Mouse (Mus musculus): ENCODE measurements at regions not wholly inside any gene's neighbourhood (a gene's known extent, or its start where the extent isn't known, plus 50 kb on each side); places are given as distances from the start of the nearest gene placed in this dataset.
"Not testable (repeated sequence)": the region's sequence is repeated elsewhere in the genome, so short reads cannot be mapped to it uniquely, and the experiment has no call there.

DNA sequence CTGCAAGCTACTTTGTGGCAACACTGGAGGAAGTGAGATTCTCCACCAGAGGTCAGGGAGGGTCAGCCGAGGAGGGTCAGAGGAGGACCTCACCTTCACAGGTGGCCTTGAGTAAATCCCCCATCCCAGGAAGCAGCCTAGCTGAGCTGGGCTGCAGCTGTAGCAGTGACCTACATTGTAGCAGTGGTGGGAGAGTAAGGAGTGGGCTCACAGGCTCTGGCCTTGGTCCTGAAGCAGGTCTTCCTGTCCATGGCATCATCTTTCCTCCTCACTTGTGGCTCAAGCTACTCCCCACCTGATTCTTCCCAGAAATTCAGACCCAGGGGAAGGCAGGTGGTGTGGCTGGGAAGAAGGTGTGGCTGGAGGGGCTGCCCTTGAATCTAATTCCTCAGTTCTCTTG lies 84.3 kb downstream of the 1810013L24Rik start:
- H3K4me1 ChIP-seq; H3K9me3 ChIP-seq; H3K36me3 ChIP-seq; H3K9ac ChIP-seq; H3K4me2 ChIP-seq; H3K27me3 ChIP-seq; H3K27ac ChIP-seq; ATAC-seq (ENCODE audit: borderline replicate concordance, extremely low read depth, low FRiP score, low TSS enrichment); H3K4me3 ChIP-seq: not testable (repeated sequence)
- 40% methylated on average over 1 of the region's 1 CpGs for whole genome bisulfite sequencing

DNA sequence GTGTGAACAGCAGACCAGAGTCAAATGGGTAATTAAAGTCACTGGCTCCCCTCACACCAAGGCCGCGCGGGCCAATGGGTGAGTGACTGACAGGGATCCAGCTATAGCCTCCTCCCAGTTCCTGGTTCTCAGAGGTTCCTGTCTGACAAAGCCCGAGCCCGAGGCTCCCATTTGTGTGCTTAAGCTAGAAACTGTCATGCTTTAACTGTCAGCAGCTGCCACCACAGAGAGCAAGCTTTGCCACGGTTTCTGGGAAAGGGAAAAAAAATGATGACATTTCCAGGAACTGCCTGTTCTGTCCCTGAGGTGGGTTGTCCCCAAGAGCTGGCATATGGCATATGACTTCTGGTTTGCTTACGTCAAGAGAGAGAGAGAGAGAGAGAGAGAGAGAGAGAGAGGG lies 86.2 kb downstream of the 1810013L24Rik start:
- no peak for ATAC-seq (ENCODE audit: borderline replicate concordance, extremely low read depth, low FRiP score, low TSS enrichment)
- 52% methylated on average over 7 of the region's 7 CpGs for WGBS

DNA sequence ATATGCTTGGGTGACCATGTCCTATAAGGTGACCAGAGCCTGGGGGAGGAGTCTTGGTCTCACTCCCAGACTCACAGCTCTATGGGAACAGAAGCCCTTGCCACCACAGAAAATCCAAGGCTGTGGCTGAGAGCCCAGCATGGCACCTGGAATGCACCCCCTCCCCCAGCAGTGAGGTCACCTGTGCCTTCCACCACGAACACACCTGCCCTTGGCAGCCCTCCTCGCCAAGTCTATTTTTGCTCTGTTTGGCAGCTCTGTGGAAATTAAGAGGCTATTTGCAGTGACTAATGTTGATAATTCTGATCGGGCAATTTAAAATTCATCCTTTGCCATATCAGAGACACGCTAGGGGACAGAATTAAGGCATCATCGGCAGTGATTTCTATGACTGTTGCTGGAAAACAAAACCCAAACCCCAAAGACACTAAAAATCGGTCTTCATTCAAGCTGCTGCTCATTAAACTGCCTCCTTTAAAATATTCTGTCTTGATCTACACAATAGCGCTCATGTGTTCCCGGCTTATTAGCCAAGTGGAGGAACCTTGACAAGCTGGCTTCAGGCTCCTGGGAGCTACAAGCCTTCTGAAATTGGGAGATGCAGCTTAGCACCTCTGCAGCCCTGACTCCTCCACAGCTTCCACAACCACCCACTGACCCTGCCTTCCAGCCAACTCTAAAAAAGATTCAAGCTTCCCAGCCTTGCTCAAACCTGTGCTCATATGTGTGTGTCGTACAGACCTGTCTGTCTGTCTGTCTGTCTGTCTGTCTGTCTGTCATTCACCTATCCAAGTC lies 89.0 kb downstream of the 1810013L24Rik start:
- H3K36me3 ChIP-seq, result no peaks in the 10 kb centered on the region
- no peaks in the 10 kb centered on the region for H3K27me3 ChIP-seq
- ATAC-seq (ENCODE audit: borderline replicate concordance, extremely low read depth, low FRiP score, low TSS enrichment), result no peak
- no peak overlapping the region for H3K4me3 ChIP-seq
- H3K4me1 ChIP-seq, result no peaks in the 10 kb centered on the region
- H3K9me3 ChIP-seq, result no peaks in the 10 kb centered on the region
- 80% methylated on average over 9 of the region's 9 CpGs for WGBS
- no peak overlapping the region for H3K4me2 ChIP-seq
- no peak overlapping the region for H3K27ac ChIP-seq
- H3K9ac ChIP-seq, result no peak overlapping the region

More for the DNA sequence above, 86.2 kb downstream of the 1810013L24Rik start:
- Histone ChIP-seq H3K4me2 (no peak overlapping the region), H3K27ac (no peak overlapping the region), H3K4me1 (no peaks in the 10 kb centered on the region), H3K4me3 (no peak overlapping the region), H3K9ac (no peak overlapping the region), H3K9me3 (no peaks in the 10 kb centered on the region), H3K27me3 (no peaks in the 10 kb centered on the region), H3K36me3 (no peaks in the 10 kb centered on the region)

DNA sequence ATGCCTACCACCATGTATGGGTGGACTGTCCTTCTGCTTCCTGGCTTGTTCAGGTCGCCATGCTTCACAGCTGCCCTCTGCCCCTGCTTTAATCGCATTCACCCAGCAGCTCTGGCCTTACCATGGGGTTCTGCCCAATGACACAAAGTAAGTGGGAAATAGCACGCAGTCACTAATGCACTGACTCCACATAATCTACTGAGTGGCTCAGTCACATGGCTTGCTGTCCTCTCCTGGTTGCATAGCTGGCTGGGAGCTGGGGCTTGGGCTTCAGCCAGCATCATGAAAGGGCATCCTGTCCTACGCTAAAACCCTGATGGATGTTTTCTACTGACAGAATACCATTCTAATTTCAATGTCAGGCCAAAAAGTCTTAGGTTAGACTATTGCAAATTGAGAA lies 94.8 kb downstream of the 1810013L24Rik start:
- WGBS, result 82% methylated on average over 4 of the region's 4 CpGs
- no peaks in the 10 kb centered on the region for H3K4me1 ChIP-seq
- no peaks in the 10 kb centered on the region for H3K9me3 ChIP-seq
- H3K36me3 ChIP-seq, result no peaks in the 10 kb centered on the region
- no peak overlapping the region for H3K27ac ChIP-seq
- no peaks in the 10 kb centered on the region for H3K27me3 ChIP-seq
- no peak overlapping the region for H3K4me3 ChIP-seq
- ATAC-seq (ENCODE audit: borderline replicate concordance, extremely low read depth, low FRiP score, low TSS enrichment), result no peak
- no peak overlapping the region for H3K4me2 ChIP-seq
- no peak overlapping the region for H3K9ac ChIP-seq

DNA sequence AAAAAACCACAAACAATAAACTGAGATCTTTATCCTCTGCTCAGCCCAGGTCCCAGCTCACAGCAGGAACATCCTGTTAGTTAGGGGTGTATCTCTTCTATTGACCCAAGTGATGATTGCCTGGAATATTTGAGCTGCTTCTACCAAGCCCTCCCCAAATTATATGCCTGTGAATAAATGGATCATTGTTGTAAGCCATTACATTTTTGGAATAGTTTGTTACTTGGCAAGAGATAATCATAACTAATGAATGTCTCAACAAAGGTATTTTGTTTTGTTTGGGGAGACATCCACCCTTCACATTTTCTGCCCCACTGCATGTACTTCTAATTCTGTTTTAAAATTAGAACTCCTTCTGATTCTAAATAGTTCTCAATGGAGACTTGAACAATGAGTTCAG lies 102.1 kb downstream of the 1810013L24Rik start:
- Histone ChIP-seq H3K27me3 (no peaks in the 10 kb centered on the region), H3K27ac (no peak overlapping the region), H3K4me3 (no peak overlapping the region), H3K9ac (no peak overlapping the region), H3K36me3 (no peaks in the 10 kb centered on the region), H3K4me1 (no peaks in the 10 kb centered on the region), H3K9me3 (no peaks in the 10 kb centered on the region), H3K4me2 (no peak overlapping the region)
- ATAC-seq (ENCODE audit: borderline replicate concordance, extremely low read depth, low FRiP score, low TSS enrichment), result no peak

DNA sequence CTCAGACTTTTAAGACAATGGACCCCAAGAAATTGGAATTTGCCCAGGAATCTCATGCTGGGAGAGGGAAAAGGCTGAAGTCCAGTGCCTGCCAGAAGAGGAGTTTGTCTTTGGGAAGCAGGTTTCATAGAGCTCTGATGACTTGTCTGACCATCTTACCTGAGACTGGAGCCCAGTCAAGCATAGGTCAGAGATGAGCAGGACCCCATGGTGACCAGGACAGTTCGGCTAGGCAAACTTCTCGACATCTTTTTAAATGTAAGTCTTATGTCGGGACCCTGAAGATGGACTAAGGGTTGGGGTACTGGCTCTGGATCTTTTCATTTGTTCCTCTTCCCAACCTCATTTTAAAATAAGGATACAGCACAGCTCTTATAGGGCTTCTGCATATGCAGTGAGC lies 103.2 kb downstream of the 1810013L24Rik start:
- 90% methylated on average over 3 of the region's 3 CpGs for WGBS

DNA sequence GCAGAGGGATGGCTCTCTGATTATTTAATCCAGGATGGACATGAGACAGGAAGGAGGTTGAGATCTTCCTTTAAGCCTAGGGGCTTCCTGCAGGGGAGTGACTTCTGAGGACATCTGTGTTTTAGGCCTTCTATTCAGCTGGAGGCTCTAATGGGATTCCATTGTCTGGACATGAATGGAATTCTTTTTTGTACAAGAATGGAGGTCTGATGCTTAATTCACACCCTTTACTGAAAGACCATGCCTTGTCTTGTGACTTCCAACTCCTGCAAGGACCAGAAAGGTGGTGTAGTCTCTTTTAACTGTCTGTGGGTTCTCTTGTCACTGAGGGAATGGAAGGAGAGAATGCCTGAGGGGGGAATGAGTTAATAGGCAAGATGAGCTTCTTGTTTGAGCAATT lies 106.5 kb downstream of the 1810013L24Rik start:
- no peak for ATAC-seq (ENCODE audit: borderline replicate concordance, extremely low read depth, low FRiP score, low TSS enrichment)
- no peaks in the 10 kb centered on the region for H3K4me1 ChIP-seq
- no peak overlapping the region for H3K4me2 ChIP-seq
- H3K9me3 ChIP-seq, result no peaks in the 10 kb centered on the region
- no peaks in the 10 kb centered on the region for H3K27me3 ChIP-seq
- no peaks in the 10 kb centered on the region for H3K36me3 ChIP-seq
- no peak overlapping the region for H3K9ac ChIP-seq
- H3K27ac ChIP-seq, result no peak overlapping the region
- H3K4me3 ChIP-seq, result no peak overlapping the region

More for the DNA sequence above, 103.2 kb downstream of the 1810013L24Rik start:
- H3K4me2 ChIP-seq, result no peak overlapping the region
- H3K9me3 ChIP-seq, result no peaks in the 10 kb centered on the region
- H3K4me3 ChIP-seq, result no peak overlapping the region
- no peaks in the 10 kb centered on the region for H3K27me3 ChIP-seq
- H3K4me1 ChIP-seq, result no peaks in the 10 kb centered on the region
- H3K27ac ChIP-seq, result no peak overlapping the region
- no peaks in the 10 kb centered on the region for H3K36me3 ChIP-seq
- no peak overlapping the region for H3K9ac ChIP-seq
- ATAC-seq (ENCODE audit: borderline replicate concordance, extremely low read depth, low FRiP score, low TSS enrichment), result no peak

DNA sequence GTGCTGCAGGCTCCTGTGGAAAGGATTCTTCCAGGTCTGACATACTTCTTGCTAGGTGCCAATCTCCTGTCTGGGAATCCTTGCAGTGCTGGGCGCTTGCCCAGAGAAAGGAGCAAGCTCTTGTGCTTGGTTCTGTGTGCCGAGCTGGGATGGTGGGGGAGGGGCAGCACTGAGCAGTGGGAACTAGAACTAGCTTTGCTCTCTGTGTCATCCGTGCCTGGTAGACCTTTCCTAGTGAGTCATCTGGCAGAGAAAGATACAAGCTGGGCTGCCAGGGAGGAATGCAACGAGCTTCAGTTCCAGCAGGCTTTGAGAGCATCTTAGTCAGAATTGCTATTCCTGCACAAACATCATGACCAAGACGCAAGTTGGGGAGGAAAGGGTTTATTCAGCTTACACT lies 108.6 kb downstream of the 1810013L24Rik start:
- no peak overlapping the region for H3K9ac ChIP-seq
- WGBS, result 28% methylated on average over 5 of the region's 5 CpGs
- H3K36me3 ChIP-seq, result no peaks in the 10 kb centered on the region
- no peak overlapping the region for H3K4me2 ChIP-seq
- H3K4me1 ChIP-seq, result no peaks in the 10 kb centered on the region
- H3K4me3 ChIP-seq, result no peak overlapping the region
- H3K27me3 ChIP-seq, result no peaks in the 10 kb centered on the region
- ATAC-seq (ENCODE audit: borderline replicate concordance, extremely low read depth, low FRiP score, low TSS enrichment), result no peak
- H3K27ac ChIP-seq, result no peak overlapping the region
- no peaks in the 10 kb centered on the region for H3K9me3 ChIP-seq

DNA sequence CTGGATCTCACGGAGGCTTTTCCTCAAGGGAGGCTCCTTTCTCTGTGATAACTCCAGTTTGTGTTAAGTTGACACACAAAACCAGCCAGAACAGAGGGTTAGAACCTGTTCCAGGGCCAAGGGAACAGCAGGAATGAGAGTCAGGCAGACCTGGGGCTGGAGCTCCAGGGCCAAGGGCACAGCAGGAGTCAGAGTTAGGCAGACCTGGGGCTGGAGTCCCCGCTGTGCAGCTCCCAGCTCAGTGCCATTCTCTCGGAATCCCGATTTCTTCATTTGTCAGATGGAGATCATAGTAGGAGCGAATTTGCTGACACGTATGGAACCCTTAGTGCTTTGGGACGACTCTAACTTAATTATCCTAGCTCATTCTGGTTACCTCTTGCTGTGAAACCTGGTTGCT lies 109.2 kb downstream of the 1810013L24Rik start:
- Histone ChIP-seq H3K4me3 (no peak overlapping the region), H3K9me3 (no peaks in the 10 kb centered on the region), H3K36me3 (no peaks in the 10 kb centered on the region), H3K27me3 (no peaks in the 10 kb centered on the region), H3K4me1 (no peaks in the 10 kb centered on the region), H3K4me2 (no peak overlapping the region), H3K27ac (no peak overlapping the region), H3K9ac (no peak overlapping the region)
- 40% methylated on average over 7 of the region's 7 CpGs for WGBS
- ATAC-seq (ENCODE audit: borderline replicate concordance, extremely low read depth, low FRiP score, low TSS enrichment), result no peak

DNA sequence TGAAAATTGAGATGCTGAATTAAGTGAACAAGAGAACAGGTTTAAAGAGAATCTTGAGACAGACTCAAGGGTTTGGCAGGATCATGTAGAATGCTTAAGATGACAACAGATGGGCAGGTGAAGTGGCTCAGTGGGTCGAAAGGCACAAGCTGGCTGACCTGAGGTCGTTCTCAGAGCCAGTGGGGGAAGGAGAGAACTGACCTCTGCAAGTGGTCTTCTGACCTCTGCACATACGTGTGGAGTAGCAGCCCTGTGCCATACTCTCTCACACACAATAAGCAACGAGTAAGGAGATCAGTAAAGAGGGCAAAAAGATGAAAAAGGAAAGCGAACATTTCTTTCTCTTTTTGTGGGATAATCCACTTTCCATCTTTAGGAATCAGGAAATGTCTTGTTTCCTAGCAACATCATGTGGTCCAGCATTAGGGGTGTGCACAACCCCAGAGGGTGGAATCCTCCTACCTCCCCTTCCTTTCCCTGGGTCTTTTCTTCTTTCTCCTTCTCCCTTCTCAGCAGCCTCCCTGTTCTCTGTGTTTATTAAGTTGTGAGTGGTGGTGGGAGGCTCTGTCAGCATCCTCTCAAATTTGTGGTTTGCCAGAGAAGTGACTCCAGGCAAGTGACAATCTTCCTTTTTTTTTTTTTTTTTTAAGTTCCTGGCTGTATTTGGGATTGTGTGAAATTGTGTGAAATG lies 114.7 kb downstream of the 1810013L24Rik start:
- H3K9ac ChIP-seq, result no peak overlapping the region
- no peak overlapping the region for H3K27ac ChIP-seq
- H3K4me1 ChIP-seq, result no peaks in the 10 kb centered on the region
- no peak overlapping the region for H3K4me2 ChIP-seq
- ATAC-seq (ENCODE audit: borderline replicate concordance, extremely low read depth, low FRiP score, low TSS enrichment), result no peak
- no peak overlapping the region for H3K4me3 ChIP-seq
- H3K27me3 ChIP-seq, result no peaks in the 10 kb centered on the region
- H3K9me3 ChIP-seq, result no peaks in the 10 kb centered on the region
- H3K36me3 ChIP-seq, result no peaks in the 10 kb centered on the region
- 39% methylated on average over 5 of the region's 5 CpGs for WGBS

DNA sequence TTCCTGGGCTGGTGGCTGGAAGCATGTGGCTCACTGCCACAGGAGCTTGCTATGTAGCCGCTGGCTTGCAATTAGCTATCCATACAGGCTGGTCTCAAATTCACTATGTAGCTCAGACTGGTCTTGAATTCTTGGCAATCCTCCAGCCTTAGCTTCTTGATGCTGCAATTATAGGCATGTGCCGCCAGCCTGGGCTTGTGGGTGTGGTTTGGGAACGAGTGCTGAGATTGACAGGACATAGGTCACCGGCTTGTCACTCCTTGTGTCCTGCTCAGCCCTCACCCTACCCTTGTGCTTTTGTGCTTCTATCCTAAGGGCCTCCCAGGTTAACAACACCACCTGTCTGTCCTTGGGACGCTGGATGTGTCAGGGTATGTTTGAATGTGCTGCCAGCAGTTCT lies 117.9 kb downstream of the 1810013L24Rik start:
- Histone ChIP-seq H3K4me1 (no peaks in the 10 kb centered on the region), H3K4me3 (no peak overlapping the region), H3K9ac (no peak overlapping the region), H3K27ac (no peak overlapping the region), H3K27me3 (no peaks in the 10 kb centered on the region), H3K9me3 (no peaks in the 10 kb centered on the region), H3K36me3 (no peaks in the 10 kb centered on the region), H3K4me2 (no peak overlapping the region)
- ATAC-seq (ENCODE audit: borderline replicate concordance, extremely low read depth, low FRiP score, low TSS enrichment), result no peak
- WGBS, result 46% methylated on average over 5 of the region's 5 CpGs

DNA sequence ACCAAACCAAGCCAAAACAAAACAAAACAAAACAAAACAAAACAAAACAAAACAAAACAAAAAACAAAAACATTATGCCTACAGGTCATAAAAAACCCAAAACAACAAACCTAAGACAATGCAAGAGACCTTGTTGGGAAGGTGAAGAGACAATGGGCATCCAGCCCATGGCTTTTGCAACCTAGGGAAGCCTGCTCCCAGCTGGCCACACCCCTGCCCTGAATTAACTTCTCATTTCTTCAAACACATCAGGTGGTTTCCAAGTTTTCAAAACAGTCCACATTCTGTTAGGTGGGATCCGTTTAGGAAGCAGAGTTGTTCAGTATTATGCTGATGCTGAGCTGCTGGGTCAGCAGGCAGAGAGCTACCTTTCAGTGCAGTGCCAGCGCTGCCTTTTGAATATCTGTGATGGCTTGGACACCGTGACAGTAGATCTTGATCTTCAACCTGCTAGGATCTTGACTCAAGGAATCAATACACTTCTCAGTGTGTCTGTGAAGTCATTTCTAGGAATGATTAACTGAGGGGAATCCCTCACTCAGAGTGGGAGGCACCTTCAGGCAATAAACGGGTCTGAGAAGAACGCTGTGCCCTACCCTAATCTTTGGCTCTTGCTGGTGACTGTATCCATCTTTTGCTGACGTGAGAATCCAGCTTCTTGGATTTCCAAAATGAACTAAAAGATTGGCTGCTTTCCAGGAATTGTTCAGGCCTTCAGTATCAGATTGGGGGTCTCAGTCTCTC lies 121.4 kb downstream of the 1810013L24Rik start:
- Histone ChIP-seq H3K27ac (no peak overlapping the region), H3K9ac (no peak overlapping the region), H3K4me3 (no peak overlapping the region), H3K9me3 (no peaks in the 10 kb centered on the region), H3K36me3 (no peaks in the 10 kb centered on the region), H3K4me2 (no peak overlapping the region), H3K4me1 (no peaks in the 10 kb centered on the region), H3K27me3 (no peaks in the 10 kb centered on the region)
- ATAC-seq (ENCODE audit: borderline replicate concordance, extremely low read depth, low FRiP score, low TSS enrichment), result no peak
- WGBS, result 53% methylated on average over 6 of the region's 6 CpGs
